Mouse (Mus musculus): ENCODE measurements around the gene Itgal.
A peak's percentile ranks its signal among the peaks of the same experiment; 100 is the strongest.
"Not testable (repeated sequence)": the region's sequence is repeated elsewhere in the genome, so short reads cannot be mapped to it uniquely, and the experiment has no call there.

The Itgal gene

DNA sequence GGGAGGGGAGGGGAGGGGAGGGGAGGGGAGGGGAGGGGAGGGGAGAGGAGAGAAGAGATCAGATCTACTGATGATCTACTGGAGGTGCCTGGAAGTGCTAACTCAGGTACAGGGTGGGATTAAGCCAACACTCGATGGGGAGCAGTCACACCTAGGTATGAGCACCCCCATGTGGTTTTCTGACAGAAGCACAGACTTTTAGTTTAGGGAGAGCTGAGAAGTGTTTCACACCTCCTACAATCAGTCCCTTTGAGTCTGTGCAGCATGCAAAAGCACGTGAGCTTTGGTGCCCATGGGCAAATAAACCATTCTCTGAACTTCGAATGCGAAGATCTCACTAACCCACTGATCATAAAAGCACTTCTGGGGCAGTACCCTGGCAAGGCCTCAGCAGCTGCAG lies 46.3 kb downstream of the Itgal start:
- no peak for DNase-seq (ENCODE audit: low read depth, low spot score)

DNA sequence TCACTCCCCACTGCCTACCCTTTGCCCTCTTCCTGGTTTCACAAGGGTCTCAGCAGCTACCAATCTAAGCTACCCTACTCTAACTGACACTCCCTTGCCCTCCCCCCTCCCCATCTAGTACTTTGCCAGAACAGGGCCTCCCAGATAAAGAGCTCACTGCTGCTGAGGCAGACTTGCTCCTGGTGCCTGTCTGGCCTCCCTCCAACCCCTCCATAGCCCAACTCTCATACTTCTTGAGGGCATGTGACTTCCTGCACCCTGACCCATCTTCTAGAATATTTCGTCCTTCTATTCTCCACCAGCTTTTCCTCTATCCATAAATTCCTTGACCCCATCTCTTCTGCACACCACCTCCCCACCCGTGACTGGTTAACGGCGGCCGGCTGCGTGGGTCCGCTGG lies 46.8 kb downstream of the Itgal start:
- no peak for DNase-seq (ENCODE audit: low read depth, low spot score)

DNA sequence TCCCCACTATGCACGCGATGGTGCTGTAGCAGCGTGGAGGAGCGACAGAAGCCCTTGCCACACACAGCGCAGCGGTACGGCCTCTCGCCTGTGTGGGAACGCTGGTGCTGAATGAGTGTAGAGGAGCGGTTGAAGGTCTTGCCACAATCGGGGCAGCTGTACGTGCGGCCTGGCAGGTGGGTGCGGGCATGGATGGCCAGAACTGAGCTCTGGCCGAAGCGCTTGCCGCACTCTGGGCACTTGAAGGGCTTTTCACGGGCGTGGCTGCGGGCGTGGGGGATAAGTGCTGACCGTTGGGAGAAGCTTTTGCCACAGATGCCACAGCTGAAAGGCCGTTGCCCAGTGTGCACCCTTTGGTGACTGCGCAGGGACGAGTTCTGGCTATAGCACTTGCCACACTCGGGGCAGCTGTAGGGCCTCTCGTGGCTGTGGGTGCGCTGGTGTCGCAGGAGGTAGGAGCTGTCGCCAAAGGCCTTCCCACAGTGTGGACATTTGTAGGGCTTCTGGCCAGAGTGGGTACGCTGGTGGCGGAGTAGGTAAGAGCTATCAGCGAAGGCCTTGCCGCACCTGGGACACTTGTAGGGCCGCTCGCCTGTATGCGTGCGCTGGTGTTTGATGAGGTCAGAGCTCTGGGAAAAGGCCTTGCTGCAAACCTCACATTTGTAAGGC lies 47.4 kb downstream of the Itgal start:
- DNase-seq (ENCODE audit: low read depth, low spot score): no peak

DNA sequence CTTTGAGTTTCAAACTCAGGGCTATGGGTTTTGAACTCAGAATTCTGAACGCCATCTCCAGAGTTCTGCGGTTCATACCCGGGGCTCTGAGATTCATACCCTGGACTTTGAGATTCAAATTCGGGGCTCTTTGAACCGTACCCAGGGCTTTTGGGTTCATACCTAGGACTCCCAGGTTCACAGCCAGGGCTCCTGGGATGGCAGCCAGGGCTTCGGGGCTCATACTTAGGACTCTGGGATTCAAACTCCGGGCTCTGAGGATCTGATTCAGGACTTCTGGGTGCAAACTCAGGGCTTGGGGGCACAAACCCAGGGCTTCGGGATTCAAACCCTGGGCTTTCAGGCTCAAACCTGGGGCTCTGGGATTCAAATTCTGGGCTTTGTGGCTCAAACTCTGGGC lies 48.3 kb downstream of the Itgal start:
- no peak for DNase-seq (ENCODE audit: low read depth, low spot score)

DNA sequence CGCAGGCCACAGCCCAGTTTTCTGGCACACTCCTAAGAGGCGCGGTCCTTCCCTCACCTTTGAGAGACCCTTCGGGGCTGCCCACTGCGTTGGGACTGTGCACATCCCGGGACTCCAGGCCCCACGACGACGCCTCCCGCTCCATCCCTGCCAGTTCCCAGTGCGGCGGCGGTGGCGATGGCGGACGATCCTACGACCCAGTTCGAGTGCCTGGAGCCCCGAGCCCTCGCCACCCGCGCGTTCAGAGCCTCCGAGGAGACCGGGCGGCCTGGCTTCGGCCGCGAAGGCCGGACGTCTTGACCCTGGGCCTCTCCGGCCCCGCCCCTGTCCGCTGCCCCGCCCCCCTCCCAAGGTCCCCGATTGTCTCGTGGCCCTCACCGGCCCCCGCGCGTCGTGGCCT lies 49.0 kb downstream of the Itgal start:
- no peak for DNase-seq (ENCODE audit: low read depth, low spot score)

DNA sequence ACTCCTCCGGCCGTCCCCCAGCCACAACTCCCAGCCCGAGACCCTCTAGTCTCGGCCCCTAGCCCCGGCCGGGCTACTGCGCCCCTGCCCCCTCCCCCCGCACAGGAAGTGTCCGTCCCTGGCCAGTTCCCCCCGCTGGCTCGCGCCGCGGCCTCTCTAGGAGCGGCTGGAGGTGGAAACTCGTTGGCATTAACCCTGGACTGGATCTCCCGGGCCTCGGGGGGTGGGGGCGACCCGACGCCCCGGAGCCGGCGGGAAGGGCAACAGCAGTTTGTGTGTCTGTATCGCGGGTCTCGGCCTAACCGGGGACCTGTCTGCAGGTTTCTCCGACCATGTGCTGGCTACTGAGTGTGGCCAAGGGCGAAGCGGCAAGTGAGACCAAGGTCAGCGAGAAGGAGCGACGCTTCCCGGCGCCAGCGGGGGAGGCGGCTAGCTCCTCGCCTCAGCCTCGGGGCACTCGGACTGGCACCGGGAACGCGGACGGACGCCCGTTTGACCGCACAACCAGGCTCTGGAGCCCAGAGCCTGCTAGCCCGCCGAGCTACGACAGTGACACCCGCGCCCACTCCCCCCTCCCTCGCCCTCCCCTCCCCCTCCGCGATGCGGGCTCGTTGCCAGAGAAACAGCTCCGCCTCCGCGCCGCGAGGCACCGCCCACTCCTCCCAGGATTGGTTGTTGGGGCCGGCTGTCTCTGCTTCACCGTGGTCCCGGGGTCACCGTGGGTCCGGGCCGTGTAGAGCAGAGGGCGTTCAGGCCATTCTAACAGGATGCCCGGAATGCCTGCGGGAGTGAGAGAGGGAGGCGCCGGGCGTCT lies 49.7 kb downstream of the Itgal start, which contains the start of gene Zfp768:
Gene Zfp768, minus strand, starts transcription at position 78 of the 814 bp plus-strand sequence.
- peak; percentile 90 for DNase-seq (ENCODE audit: low read depth, low spot score)

DNA sequence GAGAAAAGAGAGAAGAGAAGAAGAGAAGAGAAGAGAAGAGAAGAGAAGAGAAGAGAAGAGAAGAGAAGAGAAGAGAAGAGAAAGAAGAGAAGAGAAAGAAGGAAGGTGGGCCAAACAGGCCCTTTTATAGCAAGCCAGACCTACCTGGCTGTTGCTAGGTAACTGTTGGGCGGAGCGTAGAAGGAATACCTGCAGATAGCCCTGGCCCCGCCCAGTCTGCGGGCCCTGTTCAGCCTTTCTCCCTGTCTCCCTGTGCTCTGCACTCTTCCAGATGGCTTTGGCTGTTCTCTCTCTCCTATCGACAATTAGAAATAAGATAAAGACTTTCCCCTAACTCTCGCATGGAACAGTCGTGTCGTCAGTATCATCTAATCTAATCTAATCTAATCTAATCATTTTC lies 50.6 kb downstream of the Itgal start:
- DNase-seq (ENCODE audit: low read depth, low spot score): no peak

DNA sequence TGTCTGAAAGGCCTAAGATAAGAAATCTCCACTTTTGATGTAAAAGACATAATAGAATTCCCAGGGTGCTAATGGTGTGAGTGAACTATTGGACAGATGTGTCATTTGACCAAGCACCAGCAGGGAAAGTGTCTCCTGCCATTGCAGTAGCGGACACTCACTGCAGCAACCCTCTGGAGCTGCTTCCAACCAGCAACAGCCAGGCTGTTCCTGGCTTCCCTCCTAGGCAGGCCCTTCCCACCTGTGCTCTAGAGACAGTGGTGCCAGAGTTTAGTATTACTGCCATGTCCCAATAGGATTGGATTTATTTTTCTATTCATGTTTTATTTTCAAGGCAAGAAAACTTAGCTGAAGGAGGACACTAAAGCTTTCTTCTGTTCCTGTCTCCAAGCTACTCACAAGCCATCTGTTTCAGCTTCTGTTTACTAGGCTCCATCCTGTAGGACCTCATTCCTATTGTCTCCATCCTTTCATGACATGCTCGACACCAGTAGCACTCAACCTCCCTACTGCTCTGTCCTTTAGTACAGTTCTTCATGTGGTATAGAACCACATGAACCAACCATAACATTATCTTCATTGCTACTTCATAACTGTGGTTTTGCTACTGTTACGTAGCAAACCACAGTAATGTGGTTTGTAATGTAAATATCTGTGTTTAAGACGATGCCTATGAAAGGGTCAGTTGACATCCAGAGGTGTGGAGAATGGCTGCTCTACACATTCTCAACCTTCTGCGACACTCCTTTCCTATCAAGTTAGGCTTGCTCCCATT lies 55.4 kb downstream of the Itgal start:
- DNase-seq (ENCODE audit: low read depth, low spot score): no peak

DNA sequence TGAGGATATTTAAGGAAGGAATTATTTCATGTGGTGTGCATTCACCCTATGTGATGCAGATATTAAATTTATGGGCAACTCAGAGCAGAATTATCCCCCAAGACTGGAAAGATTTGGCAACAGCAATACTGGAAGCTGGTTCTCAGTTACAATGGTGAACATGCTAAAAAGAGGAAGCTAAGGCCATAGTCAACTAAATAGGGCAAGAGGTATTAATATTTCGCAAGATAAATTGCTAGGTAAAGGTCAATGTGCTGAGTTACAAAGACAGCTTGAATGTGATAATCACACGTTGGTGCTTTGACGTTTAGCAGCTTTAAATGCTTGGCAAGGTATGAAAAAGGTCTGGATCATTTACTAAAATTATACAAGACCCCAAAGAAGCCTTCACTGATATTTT lies 59.7 kb downstream of the Itgal start:
- DNase-seq (ENCODE audit: low read depth, low spot score): no peak

DNA sequence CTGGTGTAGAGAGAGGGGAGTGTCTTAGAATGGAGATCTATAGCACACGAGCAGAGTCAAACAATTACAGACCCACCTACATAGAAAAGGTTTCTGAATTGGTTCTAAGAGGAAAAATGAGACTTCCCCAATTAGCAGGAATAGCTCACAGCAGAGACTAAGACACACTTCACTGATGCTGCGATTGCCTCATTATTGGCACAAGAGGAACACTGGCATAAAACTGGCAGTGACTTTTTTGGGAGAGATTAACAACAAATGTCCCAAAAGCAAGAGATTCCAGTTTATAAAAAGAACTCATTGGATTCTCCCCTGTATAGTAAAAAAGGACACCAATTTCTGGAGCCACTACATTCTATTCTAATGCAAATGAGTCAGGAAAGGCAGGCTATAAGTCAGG lies 61.8 kb downstream of the Itgal start:
- DNase-seq (ENCODE audit: low read depth, low spot score): no peak

DNA sequence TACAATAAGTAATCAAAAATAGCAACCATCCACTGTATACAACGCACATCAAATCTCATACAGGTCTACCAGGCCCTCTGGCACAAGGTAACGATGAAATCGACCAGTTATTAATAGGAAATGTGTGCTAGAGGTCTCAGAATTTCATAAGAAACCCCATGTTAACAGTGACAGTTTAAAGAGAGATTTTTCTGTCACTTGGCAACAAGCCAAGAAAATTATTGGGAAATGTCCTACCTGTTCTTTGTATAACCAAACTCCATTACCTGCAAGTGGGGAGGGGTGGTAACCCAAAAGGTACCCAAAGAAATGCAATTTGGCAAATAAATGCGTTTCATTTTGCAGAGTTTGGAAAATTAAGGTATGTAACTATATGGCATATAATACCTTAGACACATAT lies 62.4 kb downstream of the Itgal start:
- no peak for DNase-seq (ENCODE audit: low read depth, low spot score)

DNA sequence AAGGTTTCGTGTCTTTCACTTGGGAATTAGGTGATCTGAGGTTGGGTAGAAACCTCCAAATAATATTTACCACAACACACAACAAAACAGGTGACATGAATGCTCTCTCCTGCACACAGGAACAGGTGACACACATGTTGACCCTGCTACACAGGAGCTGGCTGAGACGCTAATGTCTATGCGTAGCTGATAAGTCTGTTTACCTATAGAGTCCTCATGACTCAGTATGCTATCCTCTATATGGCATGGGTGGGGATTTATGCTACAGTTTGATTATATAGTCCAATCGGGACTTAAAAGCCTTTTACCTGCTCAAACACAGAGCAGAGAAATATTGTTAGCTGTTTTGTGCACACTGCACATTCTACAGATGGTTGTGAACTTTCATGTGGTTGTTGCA lies 64.2 kb downstream of the Itgal start:
- DNase-seq (ENCODE audit: low read depth, low spot score): no peak

DNA sequence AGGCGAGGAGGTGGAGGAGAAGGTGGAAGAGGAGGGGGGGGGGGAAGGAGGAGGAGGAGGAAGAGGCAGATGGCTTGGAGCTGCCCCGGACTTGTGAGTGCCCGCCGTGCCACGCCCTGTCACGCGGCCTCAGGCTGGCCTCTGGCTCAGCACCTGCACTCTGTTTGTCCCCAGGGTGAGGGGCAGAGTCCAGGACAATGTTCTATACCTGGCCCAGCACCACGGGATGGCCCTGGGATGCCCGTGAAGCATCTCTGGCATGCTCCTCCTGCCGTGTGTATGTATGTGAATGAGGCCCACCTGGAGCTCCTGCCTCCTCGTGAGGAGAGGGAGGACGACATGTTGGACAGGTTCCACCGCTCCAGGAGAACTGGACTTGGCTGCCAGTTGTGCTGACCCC lies 65.4 kb downstream of the Itgal start:
- DNase-seq (ENCODE audit: low read depth, low spot score): no peak

DNA sequence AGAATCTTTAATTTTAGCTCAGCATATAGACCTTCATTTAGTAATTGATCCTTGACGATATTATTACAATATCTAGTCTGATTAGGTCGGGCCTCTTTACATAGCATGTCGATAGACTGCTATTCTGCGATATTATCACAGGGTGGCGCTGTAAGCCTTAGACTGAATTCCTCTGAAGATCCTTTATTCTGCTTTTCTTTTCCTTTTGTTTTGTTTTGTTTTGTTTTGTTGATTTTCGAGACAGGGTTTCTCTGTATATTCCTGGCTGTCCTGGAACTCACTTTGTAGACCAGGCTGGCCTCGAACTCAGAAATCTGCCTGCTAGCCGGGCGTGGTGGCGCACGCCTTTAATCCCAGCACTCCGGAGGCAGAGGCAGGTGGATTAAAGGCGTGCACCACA lies 66.4 kb downstream of the Itgal start:
- DNase-seq (ENCODE audit: low read depth, low spot score): not testable (repeated sequence)

DNA sequence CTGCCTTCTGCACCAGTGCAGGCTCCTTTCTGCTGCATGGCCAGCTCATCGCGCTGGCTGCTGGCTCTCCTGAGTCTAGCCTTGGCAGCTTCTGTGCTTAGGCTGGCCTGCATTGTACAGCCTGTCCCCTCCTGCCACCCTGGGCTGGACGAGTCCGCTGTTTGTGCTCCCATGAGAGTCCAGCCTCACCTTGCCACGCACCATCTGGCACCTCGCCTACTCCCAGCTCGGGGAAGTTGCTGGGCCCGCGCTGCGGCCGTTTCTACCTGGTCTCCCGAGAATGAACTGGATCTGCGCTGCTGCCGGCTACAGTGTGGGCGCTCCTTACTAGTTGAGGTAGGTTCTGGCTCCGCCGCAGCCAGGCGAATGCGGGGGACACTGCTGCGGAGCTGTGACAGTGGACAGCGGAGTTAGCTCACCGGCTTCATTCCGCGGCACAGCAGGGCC lies 67.4 kb downstream of the Itgal start:
- no peak for DNase-seq (ENCODE audit: low read depth, low spot score)

DNA sequence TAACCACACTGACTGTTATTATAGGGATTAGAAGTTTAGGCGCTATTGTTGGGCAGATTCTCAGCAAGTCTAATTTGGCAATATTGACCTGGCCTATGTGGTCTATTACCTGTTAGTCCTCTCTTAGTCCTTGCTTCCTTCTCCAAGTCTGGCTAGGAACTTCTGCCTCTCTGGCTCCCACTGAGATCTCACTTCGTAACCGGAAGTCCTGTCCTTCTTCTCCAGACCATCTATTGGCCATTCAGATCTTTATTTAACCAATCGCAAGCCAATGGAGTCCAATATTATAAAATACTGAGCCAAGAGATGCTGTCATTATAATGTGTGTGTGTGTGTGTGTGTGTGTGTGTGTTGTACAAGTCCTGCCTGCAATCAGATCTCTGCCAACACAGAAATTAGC lies 68.1 kb downstream of the Itgal start:
- DNase-seq (ENCODE audit: low read depth, low spot score): no peak

DNA sequence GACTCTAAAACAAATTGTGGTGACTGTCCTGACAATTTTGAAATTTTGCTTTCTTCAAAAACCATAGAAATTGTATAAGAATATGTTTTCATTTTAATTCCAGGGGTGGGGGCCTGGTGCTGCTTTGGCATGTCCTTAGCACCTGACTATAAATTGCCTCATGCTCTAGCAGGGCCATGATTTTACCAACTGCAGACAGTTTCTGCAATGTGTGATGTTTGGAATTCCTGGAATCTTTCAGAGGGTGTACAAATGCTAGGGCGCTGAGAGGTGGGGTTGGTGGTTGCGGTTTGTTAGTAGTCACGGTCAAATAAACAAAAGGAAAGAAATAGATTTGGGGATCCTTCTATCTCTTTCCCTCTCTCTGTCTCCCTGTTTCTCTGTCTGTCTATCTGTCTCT lies 70.2 kb downstream of the Itgal start:
- DNase-seq (ENCODE audit: low read depth, low spot score): no peak

DNA sequence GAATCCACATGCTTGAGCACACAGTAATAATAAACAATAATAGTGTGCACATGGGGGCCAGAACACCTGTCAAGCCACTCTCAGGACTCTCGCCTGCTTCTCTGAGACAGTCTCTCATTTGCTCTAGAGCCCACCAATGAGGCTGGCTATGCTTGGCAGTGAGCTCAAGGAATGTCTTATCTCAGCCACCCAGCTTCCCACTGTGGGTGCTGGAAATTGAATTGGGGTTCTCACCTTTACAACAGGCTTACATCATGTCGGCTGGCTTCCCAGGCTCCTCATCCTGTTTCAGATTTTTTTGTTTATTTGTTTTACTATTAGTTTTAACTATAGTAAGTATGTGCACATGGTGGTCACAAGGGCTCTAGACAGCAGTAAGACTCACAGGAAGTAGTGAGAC lies 75.2 kb downstream of the Itgal start:
- DNase-seq (ENCODE audit: low read depth, low spot score): no peak

DNA sequence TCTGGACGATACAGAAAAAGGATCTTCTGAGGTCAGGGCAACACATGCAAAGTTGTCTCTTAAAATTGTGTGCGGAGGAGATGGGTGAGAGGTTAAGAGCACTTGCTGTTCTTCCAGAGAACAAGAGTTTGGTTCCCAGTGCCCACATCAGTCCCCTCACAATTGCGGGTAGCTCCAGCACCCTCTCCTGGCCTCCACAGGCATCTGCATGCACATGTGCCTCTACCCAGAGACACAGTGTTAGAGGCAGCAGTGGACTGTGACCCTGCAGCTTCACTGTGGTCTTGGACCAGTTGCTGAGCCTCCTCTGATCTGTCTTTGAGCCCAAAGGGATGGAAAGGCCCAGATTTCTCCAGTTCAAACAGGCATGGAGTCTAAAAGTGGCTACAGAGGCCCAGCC lies 75.8 kb downstream of the Itgal start:
- DNase-seq (ENCODE audit: low read depth, low spot score): not testable (repeated sequence)

DNA sequence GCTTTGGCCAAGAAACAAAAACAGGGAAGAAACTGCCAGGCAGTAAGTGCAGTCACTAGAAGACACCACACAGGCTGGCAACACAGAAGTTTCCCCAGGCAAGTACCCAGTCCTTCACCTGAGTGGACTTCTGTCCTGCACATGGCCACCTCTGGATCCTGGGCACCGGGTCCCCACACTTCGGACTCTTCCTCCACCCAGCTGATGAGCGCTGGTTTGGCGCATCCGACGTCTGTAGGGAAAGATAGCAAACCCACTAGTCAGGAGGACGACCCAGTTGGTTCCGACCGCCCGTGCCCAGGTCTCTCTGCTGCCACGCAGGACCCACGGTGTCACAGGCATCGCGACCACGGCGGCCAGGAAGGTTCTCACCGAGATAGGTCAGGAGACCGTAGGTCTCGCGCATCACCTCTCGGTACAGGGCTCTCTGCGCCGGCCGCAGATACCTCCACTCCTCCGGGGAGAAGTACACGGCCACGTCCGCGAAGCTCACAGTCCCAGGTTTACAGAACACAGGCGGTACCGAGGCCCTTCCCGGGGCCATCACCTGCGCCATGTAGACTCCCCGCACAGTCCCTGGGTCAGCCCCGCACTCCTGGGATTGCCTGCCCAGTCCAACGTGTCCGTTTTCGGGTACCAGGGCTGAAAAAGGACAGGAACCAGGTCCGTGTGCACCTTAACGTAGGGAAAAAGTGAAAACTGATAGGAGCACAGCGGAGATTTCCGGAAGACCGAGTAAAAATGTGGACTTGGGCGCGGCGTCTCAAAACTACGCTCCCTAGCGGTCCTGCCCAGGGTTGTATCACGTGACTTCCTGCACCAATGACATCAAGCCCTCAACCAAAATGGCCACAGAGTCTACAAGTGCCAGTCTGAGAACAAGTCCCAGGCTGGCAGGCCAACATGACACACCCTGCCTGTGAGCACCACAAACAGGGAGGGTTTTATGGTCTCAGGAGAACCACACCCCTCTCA lies 79.5 kb downstream of the Itgal start, which contains the start of gene Zfp747:
Gene Zfp747, minus strand, starts transcription at position 780 of the 975 bp plus-strand sequence.
- peak; percentile 81 for DNase-seq (ENCODE audit: low read depth, low spot score)

DNA sequence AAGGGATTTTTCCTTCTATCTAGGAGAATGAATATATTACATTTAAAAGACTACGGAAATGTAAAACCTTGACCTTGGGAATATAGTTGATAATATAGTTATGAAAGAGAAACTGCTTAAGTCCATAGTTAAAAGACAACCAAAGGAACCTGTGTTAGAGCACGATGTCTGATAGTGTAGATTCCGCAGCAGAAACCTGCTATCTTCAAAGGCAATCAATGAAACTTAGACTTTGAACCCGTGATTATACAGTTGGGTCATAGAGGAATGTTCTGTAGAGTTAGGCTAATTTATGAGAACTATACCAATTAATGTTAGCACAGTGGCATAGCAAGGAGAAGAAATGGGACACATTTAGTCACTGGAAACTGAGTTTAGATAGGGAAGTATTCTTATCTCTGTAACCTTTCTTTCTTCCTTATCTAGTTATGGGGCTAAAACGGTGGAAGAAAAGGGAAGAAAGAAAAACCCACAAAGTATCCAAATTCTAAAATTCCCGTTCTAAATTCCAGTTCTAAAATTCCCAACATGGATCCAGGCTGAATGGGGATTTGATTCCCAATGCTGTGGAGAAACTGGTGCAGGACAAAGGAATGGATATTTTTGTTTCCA lies 82.4 kb downstream of the Itgal start:
- no peak for DNase-seq (ENCODE audit: low read depth, low spot score)
